8 mouse cellular contexts compared by ENCODE assay signal in genomic region chr10:60284248-60284647, GRCm38 (mm10). TPM values are rescaled to one million over a fixed set of nuclear protein-coding genes. Genes with fewer than 3 reads are reported as not detected.
DNase-seq lines count a peak whose midpoint lies in the region; ATAC-seq lines count a peak whose summit lies in the region.

No protein-coding gene starts in this region.

- no peaks in the 10 kb centered on the region for H3K36me3 ChIP-seq in hindbrain, embryonic 13.5 days

- DNase-seq in A20 (ENCODE audit: low read depth, low spot score) (peak; percentile 67), MEL-GATA-1-ER (ENCODE audit: extremely low read depth, low read depth) (peak; percentile 97)
- DNase-seq in kidney, postnatal 14 days = no peak
- no peak for DNase-seq in cerebellum, adult 18-20 months
- no peak for DNase-seq in lung, adult 18-20 months
- no peak for DNase-seq in layer of hippocampus, adult 18-20 months (ENCODE audit: low spot score in 2 of 2)

- peak overlapping the region; percentile 90 for H3K27ac ChIP-seq in hindbrain, embryonic 13.5 days

- ATAC-seq in hindbrain, embryonic 13.5 days (ENCODE audit: low FRiP score) = no peak
- peak; percentile 47 for ATAC-seq in megakaryocyte progenitor cell, adult 5-6 weeks (replicated peaks; ENCODE audit: poor library complexity)

- H3K4me1 ChIP-seq in hindbrain, embryonic 13.5 days (replicated peaks) = peaks cover 95% of the 10 kb centered on the region

- peak overlapping the region; percentile 52 for H3K4me2 ChIP-seq in hindbrain, embryonic 13.5 days

- H3K27me3 ChIP-seq in hindbrain, embryonic 13.5 days = no peaks in the 10 kb centered on the region

- 0 out of 2 replicates have a peak overlapping the region, but pooled peaks have one; percentile 25 for H3K4me3 ChIP-seq in hindbrain, embryonic 13.5 days

- no peaks in the 10 kb centered on the region for H3K9me3 ChIP-seq in hindbrain, embryonic 13.5 days

- H3K9ac ChIP-seq in hindbrain, embryonic 13.5 days = peak overlapping the region; percentile 36

- WGBS in hindbrain, embryonic 13.5 days = 58% methylated on average over 6 of the region's 6 CpGs

RNA-seq across cellular contexts. Expression of gene Psap, which starts 6.8 kb away (rescaled TPM):
- polyA plus RNA-seq in hindbrain, embryonic 13.5 days (2015; fragmentation: Nextera tagmentation; extraction: Ambion mirVana) = 152 and 153 TPM in 2 replicates
- total RNA-seq in megakaryocyte progenitor cell, adult 5-6 weeks (2015) = 173 and 221 TPM in 2 replicates
- 222 and 258 TPM in 2 replicates for total RNA-seq in megakaryocyte progenitor cell, adult 5-6 weeks (2017)
- 1,000 to 10,000 TPM; 1,436 to 1,491 TPM for total RNA-seq in layer of hippocampus, adult 18-20 months (2021)

Comparison
In these comparisons a context has a peak if more than half of its experiments do, and no peak if none do; other contexts are left out.
1. DNase-seq: peak in A20 (single experiment) and MEL-GATA-1-ER (single experiment); none in kidney, postnatal 14 days (single experiment), cerebellum, adult 18-20 months (0 of 2), lung, adult 18-20 months (0 of 2) and layer of hippocampus, adult 18-20 months (0 of 2).
2. RNA of gene Psap, which starts 6.8 kb away (total RNA-seq): 1,436 to 1,491 TPM in layer of hippocampus, adult 18-20 months; 173 to 258 TPM in megakaryocyte progenitor cell, adult 5-6 weeks; every median in the first group is over 4 times any median in the second.